Mouse (Mus musculus): ENCODE data around the gene Crebl2. TPM values are rescaled to one million over a fixed set of nuclear protein-coding genes. Genes with fewer than 3 reads are reported as not detected.

Gene Crebl2
- polyA plus RNA-seq, 1 experiment: 13.3 TPM

GRCm38 (mm10) chr6:134877276-134877675, 47.3 kb downstream of the Crebl2 start:
- Histone ChIP-seq H3K27me3 (ENCODE audit: control insufficient read depth, insufficient read depth, low read length) (no peaks in the 10 kb centered on the region), H3K36me3 (ENCODE audit: control insufficient read depth, insufficient read depth, low read length) (no peaks in the 10 kb centered on the region), H3K27ac (ENCODE audit: control insufficient read depth, insufficient read depth, low read length) (no peak overlapping the region), H3K4me3 (ENCODE audit: control insufficient read depth, insufficient read depth, low read length) (no peak overlapping the region), H3K4me1 (replicated peaks; ENCODE audit: control insufficient read depth, insufficient read depth, low read length) (peaks cover 17% of the 10 kb centered on the region)
- no peak for DNase-seq
- no peak for TF ChIP-seq POLR2A (IDR thresholded peaks at IDR 0.05; ENCODE audit: control insufficient read depth, extremely low read depth, insufficient read depth, low read length, poor library complexity)
- no peak for TF ChIP-seq CTCF (IDR thresholded peaks at IDR 0.05; ENCODE audit: borderline replicate concordance, control insufficient read depth, extremely low read depth, insufficient read depth, low read length, poor library complexity)
- WGBS: 95% methylated on average over 4 of the region's 4 CpGs

GRCm38 (mm10) chr6:134877892-134878291, 47.9 kb downstream of the Crebl2 start:
- TF ChIP-seq POLR2A (IDR thresholded peaks at IDR 0.05; ENCODE audit: control insufficient read depth, extremely low read depth, insufficient read depth, low read length, poor library complexity): no peak
- TF ChIP-seq CTCF (IDR thresholded peaks at IDR 0.05; ENCODE audit: borderline replicate concordance, control insufficient read depth, extremely low read depth, insufficient read depth, low read length, poor library complexity): no peak
- Histone ChIP-seq H3K27me3 (ENCODE audit: control insufficient read depth, insufficient read depth, low read length) (no peaks in the 10 kb centered on the region), H3K36me3 (ENCODE audit: control insufficient read depth, insufficient read depth, low read length) (no peaks in the 10 kb centered on the region), H3K4me1 (replicated peaks; ENCODE audit: control insufficient read depth, insufficient read depth, low read length) (peaks cover 20% of the 10 kb centered on the region), H3K27ac (ENCODE audit: control insufficient read depth, insufficient read depth, low read length) (no peak overlapping the region), H3K4me3 (ENCODE audit: control insufficient read depth, insufficient read depth, low read length) (no peak overlapping the region)
- 92% methylated on average over 1 of the region's 1 CpGs for WGBS
- DNase-seq: no peak

- WGBS: 84% methylated on average over 5 of the region's 5 CpGs
- no peak overlapping the region for H3K27ac ChIP-seq (ENCODE audit: control insufficient read depth, insufficient read depth, low read length)
- DNase-seq: no peak
- no peaks in the 10 kb centered on the region for H3K36me3 ChIP-seq (ENCODE audit: control insufficient read depth, insufficient read depth, low read length)
- TF ChIP-seq POLR2A (IDR thresholded peaks at IDR 0.05; ENCODE audit: control insufficient read depth, extremely low read depth, insufficient read depth, low read length, poor library complexity) (no peak), CTCF (IDR thresholded peaks at IDR 0.05; ENCODE audit: borderline replicate concordance, control insufficient read depth, extremely low read depth, insufficient read depth, low read length, poor library complexity) (no peak)
- H3K27me3 ChIP-seq (ENCODE audit: control insufficient read depth, insufficient read depth, low read length): no peaks in the 10 kb centered on the region
- H3K4me1 ChIP-seq (replicated peaks; ENCODE audit: control insufficient read depth, insufficient read depth, low read length): peaks cover 33% of the 10 kb centered on the region
- no peak overlapping the region for H3K4me3 ChIP-seq (ENCODE audit: control insufficient read depth, insufficient read depth, low read length)
These were observed 49.6 kb downstream of the Crebl2 start for GRCm38 (mm10) chr6:134879556-134879955.

DNA sequence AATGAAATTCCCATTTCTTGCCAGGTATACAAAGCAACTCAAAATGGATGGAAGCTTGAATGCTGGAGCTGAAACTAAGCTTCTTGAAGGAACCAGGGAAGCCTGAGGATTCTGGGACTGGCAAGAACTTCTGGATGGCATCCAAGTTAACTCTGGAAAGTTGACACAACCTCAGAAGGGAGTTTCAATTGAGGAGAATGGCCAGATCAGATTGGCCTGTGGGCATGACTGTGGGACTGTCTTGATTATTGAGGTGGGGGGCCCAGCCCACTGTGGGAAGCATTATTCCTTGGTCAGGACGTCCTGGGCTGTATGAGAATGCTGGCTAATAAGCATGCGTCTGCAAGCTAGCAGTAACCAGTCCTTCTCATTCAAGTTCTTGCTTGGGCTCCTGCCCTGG, 50.1 kb downstream of the Crebl2 start:
- DNase-seq: no peak
- Histone ChIP-seq H3K4me3 (ENCODE audit: control insufficient read depth, insufficient read depth, low read length) (no peak overlapping the region), H3K27me3 (ENCODE audit: control insufficient read depth, insufficient read depth, low read length) (no peaks in the 10 kb centered on the region), H3K4me1 (replicated peaks; ENCODE audit: control insufficient read depth, insufficient read depth, low read length) (peaks cover 37% of the 10 kb centered on the region), H3K27ac (ENCODE audit: control insufficient read depth, insufficient read depth, low read length) (peak overlapping the region; percentile 55), H3K36me3 (ENCODE audit: control insufficient read depth, insufficient read depth, low read length) (no peaks in the 10 kb centered on the region)
- TF ChIP-seq POLR2A (IDR thresholded peaks at IDR 0.05; ENCODE audit: control insufficient read depth, extremely low read depth, insufficient read depth, low read length, poor library complexity) (no peak), CTCF (IDR thresholded peaks at IDR 0.05; ENCODE audit: borderline replicate concordance, control insufficient read depth, extremely low read depth, insufficient read depth, low read length, poor library complexity) (no peak)
- 96% methylated on average over 2 of the region's 2 CpGs for WGBS

DNA sequence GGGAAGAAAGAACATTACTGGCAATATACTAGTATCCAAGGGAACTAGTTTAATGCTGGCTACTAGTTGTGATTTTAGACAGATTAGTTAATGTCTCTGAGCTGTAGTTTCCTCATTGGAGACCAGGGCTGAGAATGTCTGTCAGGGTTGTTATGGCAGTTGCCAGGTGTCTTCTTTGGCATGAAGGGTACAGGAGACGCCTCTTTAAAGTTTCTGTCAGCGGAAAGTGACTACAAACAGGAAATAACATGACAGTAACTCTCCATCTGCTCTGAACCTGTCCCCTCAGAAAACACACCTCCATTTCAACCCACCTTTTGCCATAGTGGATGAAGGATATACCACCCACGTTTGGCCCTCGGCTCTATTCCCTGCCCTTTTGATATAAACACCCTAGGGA, 53.7 kb downstream of the Crebl2 start:
- Histone ChIP-seq H3K27me3 (ENCODE audit: control insufficient read depth, insufficient read depth, low read length) (no peaks in the 10 kb centered on the region), H3K27ac (ENCODE audit: control insufficient read depth, insufficient read depth, low read length) (peak overlapping the region; percentile 95), H3K36me3 (ENCODE audit: control insufficient read depth, insufficient read depth, low read length) (no peaks in the 10 kb centered on the region), H3K4me1 (replicated peaks; ENCODE audit: control insufficient read depth, insufficient read depth, low read length) (peaks cover 46% of the 10 kb centered on the region), H3K4me3 (ENCODE audit: control insufficient read depth, insufficient read depth, low read length) (no peak overlapping the region)
- no peak for DNase-seq
- 29% methylated on average over 4 of the region's 4 CpGs for WGBS
- no peak for TF ChIP-seq POLR2A (IDR thresholded peaks at IDR 0.05; ENCODE audit: control insufficient read depth, extremely low read depth, insufficient read depth, low read length, poor library complexity)

DNA sequence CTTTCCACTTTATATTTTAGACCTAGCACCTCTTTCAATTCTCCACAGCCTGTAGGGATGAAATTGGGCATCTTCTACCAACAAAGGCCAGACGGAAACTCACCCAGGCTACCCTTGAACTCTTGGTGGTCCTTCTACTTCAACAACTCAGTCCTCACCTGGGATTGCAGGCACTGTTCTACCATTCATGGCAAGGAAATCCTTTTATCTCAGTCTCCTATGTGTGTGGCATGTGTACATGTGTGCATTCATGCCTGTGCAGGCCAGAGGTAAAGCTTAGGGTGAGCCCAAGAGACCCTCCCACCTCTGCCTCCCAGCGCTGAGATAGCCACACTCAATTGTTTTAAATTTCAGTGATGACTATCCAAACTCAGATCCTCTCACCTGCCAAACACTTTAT, 55.6 kb downstream of the Crebl2 start:
- Histone ChIP-seq H3K27me3 (ENCODE audit: control insufficient read depth, insufficient read depth, low read length) (no peaks in the 10 kb centered on the region), H3K36me3 (ENCODE audit: control insufficient read depth, insufficient read depth, low read length) (no peaks in the 10 kb centered on the region), H3K27ac (ENCODE audit: control insufficient read depth, insufficient read depth, low read length) (no peak overlapping the region), H3K4me1 (replicated peaks; ENCODE audit: control insufficient read depth, insufficient read depth, low read length) (peaks cover 41% of the 10 kb centered on the region), H3K4me3 (ENCODE audit: control insufficient read depth, insufficient read depth, low read length) (no peak overlapping the region)
- DNase-seq: no peak
- no peak for TF ChIP-seq POLR2A (IDR thresholded peaks at IDR 0.05; ENCODE audit: control insufficient read depth, extremely low read depth, insufficient read depth, low read length, poor library complexity)
- TF ChIP-seq CTCF (IDR thresholded peaks at IDR 0.05; ENCODE audit: borderline replicate concordance, control insufficient read depth, extremely low read depth, insufficient read depth, low read length, poor library complexity): no peak
- WGBS: 100% methylated on average over 2 of the region's 2 CpGs

- no peaks in the 10 kb centered on the region for H3K27me3 ChIP-seq (ENCODE audit: control insufficient read depth, insufficient read depth, low read length)
- WGBS: 97% methylated on average over 8 of the region's 8 CpGs
- TF ChIP-seq CTCF (IDR thresholded peaks at IDR 0.05; ENCODE audit: borderline replicate concordance, control insufficient read depth, extremely low read depth, insufficient read depth, low read length, poor library complexity): no peak
- no peak for TF ChIP-seq POLR2A (IDR thresholded peaks at IDR 0.05; ENCODE audit: control insufficient read depth, extremely low read depth, insufficient read depth, low read length, poor library complexity)
- H3K36me3 ChIP-seq (ENCODE audit: control insufficient read depth, insufficient read depth, low read length): no peaks in the 10 kb centered on the region
- H3K4me3 ChIP-seq (ENCODE audit: control insufficient read depth, insufficient read depth, low read length): no peak overlapping the region
- no peak overlapping the region for H3K27ac ChIP-seq (ENCODE audit: control insufficient read depth, insufficient read depth, low read length)
- DNase-seq: no peak
- H3K4me1 ChIP-seq (replicated peaks; ENCODE audit: control insufficient read depth, insufficient read depth, low read length): peaks cover 33% of the 10 kb centered on the region
These were observed 56.5 kb downstream of the Crebl2 start for GRCm38 (mm10) chr6:134886475-134886874.
